Mouse (Mus musculus): ENCODE measurements at regions not wholly inside any gene's neighbourhood (a gene's known extent, or its start where the extent isn't known, plus 50 kb on each side); places are given as distances from the start of the nearest gene placed in this dataset.

- no peak for DNase-seq (ENCODE audit: low spot score in 2 of 2)
- intact Hi-C loops (cut with DNase I) = no loop called here
Observed at GRCm38 (mm10) chr6:100517662-100518061, 153.3 kb downstream of the Shq1 start.

GRCm38 (mm10) chr6:100512676-100513075 lies 158.3 kb downstream of the Shq1 start:
- intact Hi-C loops (cut with DNase I) = no loop called here
- peak; percentile 20 to 40 for DNase-seq (ENCODE audit: low spot score in 2 of 2)

- DNase-seq (ENCODE audit: low spot score in 2 of 2) = no peak
- intact Hi-C loops (cut with DNase I) = no loop called here
Observed at GRCm38 (mm10) chr6:100510676-100511075, 160.3 kb downstream of the Shq1 start.

- intact Hi-C loops (cut with DNase I) = loop anchor here (10.0 kb wide), 1 partner anchor 201 kb away; no protein-coding TSS in a partner anchor
- no peak for DNase-seq (ENCODE audit: low spot score in 2 of 2)
Observed at GRCm38 (mm10) chr6:100505506-100506247, 165.3 kb downstream of the Shq1 start.

- peak; percentile 12 to 22 for DNase-seq (ENCODE audit: low spot score in 2 of 2)
- intact Hi-C loops (cut with DNase I) = loop anchor here (10.0 kb wide), 1 partner anchor 198 kb away; no protein-coding TSS in a partner anchor
Observed at GRCm38 (mm10) chr6:100502961-100503782, 167.8 kb downstream of the Shq1 start.

GRCm38 (mm10) chr6:100502139-100502538 lies 168.8 kb downstream of the Shq1 start:
- DNase-seq (ENCODE audit: low spot score in 2 of 2) = no peak

GRCm38 (mm10) chr6:100500741-100501140 lies 170.2 kb downstream of the Shq1 start:
- intact Hi-C loops (cut with DNase I) = loop anchor here (10.0 kb wide), 1 partner anchor 196 kb away; no protein-coding TSS in a partner anchor

More at GRCm38 (mm10) chr6:100502139-100502538, 168.8 kb downstream of the Shq1 start:
- intact Hi-C loops (cut with DNase I) = loop anchor here (10.0 kb wide), 1 partner anchor 197 kb away; no protein-coding TSS in a partner anchor

GRCm38 (mm10) chr6:100500060-100500459 lies 170.9 kb downstream of the Shq1 start:
- intact Hi-C loops (cut with DNase I) = loop anchor here (10.0 kb wide), 1 partner anchor 195 kb away; no protein-coding TSS in a partner anchor
- no peak for DNase-seq (ENCODE audit: low spot score in 2 of 2)

More at GRCm38 (mm10) chr6:100500741-100501140, 170.2 kb downstream of the Shq1 start:
- no peak for DNase-seq (ENCODE audit: low spot score in 2 of 2)

GRCm38 (mm10) chr6:100498861-100499271 lies 172.1 kb downstream of the Shq1 start:
- no peak for DNase-seq (ENCODE audit: low spot score in 2 of 2)
- intact Hi-C loops (cut with DNase I) = no loop called here

- intact Hi-C loops (cut with DNase I) = no loop called here
- no peak for DNase-seq (ENCODE audit: low spot score in 2 of 2)
Observed at GRCm38 (mm10) chr6:100498126-100498525, 172.8 kb downstream of the Shq1 start.

GRCm38 (mm10) chr6:100496135-100496534 lies 174.8 kb downstream of the Shq1 start:
- intact Hi-C loops (cut with DNase I) = no loop called here
- DNase-seq (ENCODE audit: low spot score in 2 of 2) = no peak

GRCm38 (mm10) chr6:100495131-100495530 lies 175.8 kb downstream of the Shq1 start:
- intact Hi-C loops (cut with DNase I) = no loop called here
- peak; percentile 57 to 68 for DNase-seq (ENCODE audit: low spot score in 2 of 2)

GRCm38 (mm10) chr6:100493558-100493957 lies 177.4 kb downstream of the Shq1 start:
- no peak for DNase-seq (ENCODE audit: low spot score in 2 of 2)
- intact Hi-C loops (cut with DNase I) = no loop called here

GRCm38 (mm10) chr6:100491811-100492210 lies 179.1 kb downstream of the Shq1 start:
- intact Hi-C loops (cut with DNase I) = no loop called here
- no peak for DNase-seq (ENCODE audit: low spot score in 2 of 2)

- no peak for DNase-seq (ENCODE audit: low spot score in 2 of 2)
- intact Hi-C loops (cut with DNase I) = no loop called here
Observed at GRCm38 (mm10) chr6:100490920-100491712, 179.8 kb downstream of the Shq1 start.

GRCm38 (mm10) chr6:100483836-100484235 lies 187.1 kb downstream of the Shq1 start:
- no peak for DNase-seq (ENCODE audit: low spot score in 2 of 2)
- intact Hi-C loops (cut with DNase I) = no loop called here

- peak; percentile 15 to 22 for DNase-seq (ENCODE audit: low spot score in 2 of 2)
- intact Hi-C loops (cut with DNase I) = no loop called here
Observed at GRCm38 (mm10) chr6:100483084-100483810, 187.7 kb downstream of the Shq1 start.

- DNase-seq (ENCODE audit: low spot score in 2 of 2) = no peak
- intact Hi-C loops (cut with DNase I) = no loop called here
Observed at GRCm38 (mm10) chr6:100482572-100482971, 188.4 kb downstream of the Shq1 start.

- no peak for DNase-seq (ENCODE audit: low spot score in 2 of 2)
- intact Hi-C loops (cut with DNase I) = no loop called here
Observed at GRCm38 (mm10) chr6:100480525-100480924, 190.4 kb downstream of the Shq1 start.
